Mouse (Mus musculus) neural tube, embryonic 13.5 days (tissue): ENCODE data around the gene Gps2. TPM values are rescaled to one million over a fixed set of nuclear protein-coding genes. Genes with fewer than 3 reads are reported as not detected.

Experiments used
- ATAC-seq: fragments of 200-750 bp; cut with Nextera tagmentation; 2 replicates; pipeline ENCODE4 v1.8.0; 2017; ENCODE audit warnings: low read depth, mild to moderate bottlenecking, moderate TSS enrichment, moderate library complexity
- H3K27ac ChIP-seq: fragments of 300-500 bp; sonication (generic); replicated peaks from 2 replicates; pipeline ENCODE4 v1.5.1; 2015; ENCODE audit warnings: moderate library complexity, mild to moderate bottlenecking, inconsistent platforms
- H3K27me3 ChIP-seq: fragments of 300-500 bp; sonication (generic); 2 replicates; pipeline ENCODE4 v1.6.1; 2015; ENCODE audit warnings: mild to moderate bottlenecking, inconsistent platforms
- H3K36me3 ChIP-seq: fragments of 300-500 bp; sonication (generic); 2 replicates; pipeline ENCODE4 v1.6.1; 2015; ENCODE audit warnings: mild to moderate bottlenecking, inconsistent platforms
- H3K4me1 ChIP-seq: fragments of 300-500 bp; sonication (generic); replicated peaks from 2 replicates; pipeline ENCODE4 v1.6.1; 2015; ENCODE audit warnings: inconsistent platforms
- H3K4me2 ChIP-seq: fragments of 300-500 bp; sonication (generic); 2 replicates; pipeline ENCODE4 v1.6.1; 2015; ENCODE audit warnings: inconsistent platforms, mild to moderate bottlenecking, moderate library complexity
- H3K4me3 ChIP-seq: fragments of 300-500 bp; sonication (generic); 2 replicates; pipeline ENCODE4 v1.5.1; 2015; ENCODE audit warnings: mild to moderate bottlenecking, inconsistent platforms
- H3K9ac ChIP-seq: fragments of 300-500 bp; sonication (generic); 2 replicates; pipeline ENCODE4 v1.6.1; 2015; ENCODE audit warnings: moderate library complexity, mild to moderate bottlenecking, inconsistent platforms
- H3K9me3 ChIP-seq: fragments of 300-500 bp; sonication (generic); 2 replicates; pipeline ENCODE4 v1.6.1; 2016; ENCODE audit warnings: inconsistent platforms
- WGBS: fragments of 180-500 bp; shearing (Covaris S2); methylation state at CpG from one replicate; pipeline ENCODE4 v1.1.7; 2015; 5-methylcytosine and 5-hydroxymethylcytosine counted together
- polyA plus RNA-seq: library from polyadenylated mRNA; unstranded; fragments of >200 nt; fragmentation: Nextera tagmentation; extraction: Ambion mirVana; gene quantifications from 2 replicates; pipeline ENCODE4 v1.2.1, GENCODE M21; 2015

The Gps2 gene
- polyA plus RNA-seq, 1 experiment from 2014 or later = 76.5 TPM

GRCm38 (mm10) chr11:69878952-69879351 is 34.7 kb upstream of the Gps2 start:
- 89% methylated on average over 6 of the region's 6 CpGs for WGBS
- ATAC-seq = no peak
- Histone ChIP-seq H3K4me1 (peaks cover 41% of the 10 kb centered on the region), H3K9me3 (no peaks in the 10 kb centered on the region), H3K27me3 (peaks cover 15% of the 10 kb centered on the region), H3K4me3 (no peak overlapping the region), H3K9ac (no peak overlapping the region), H3K36me3 (no peaks in the 10 kb centered on the region), H3K4me2 (peak overlapping the region; percentile 74), H3K27ac (no peak overlapping the region)

DNA sequence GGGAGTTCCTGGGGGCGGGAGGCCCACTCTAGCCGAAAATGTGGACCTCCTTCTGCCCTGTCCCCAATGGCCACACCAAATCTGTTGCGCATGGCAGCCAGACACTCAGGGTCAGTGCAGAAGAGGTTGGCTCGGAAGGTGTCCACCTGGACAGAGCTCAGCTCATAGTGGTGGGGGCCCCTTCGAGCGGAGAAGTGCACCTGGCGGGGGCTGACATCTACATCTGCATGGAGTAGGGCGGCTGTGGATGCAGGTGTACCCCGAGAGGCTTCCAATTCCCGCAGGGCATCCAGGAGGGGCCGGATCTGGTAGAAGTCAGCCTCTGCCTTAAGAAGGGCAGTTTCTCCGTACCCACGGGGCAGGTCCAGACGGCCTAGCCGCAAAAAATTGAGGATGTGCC is 34.0 kb upstream of the Gps2 start:
- 55% methylated on average over 15 of the region's 15 CpGs for WGBS
- H3K4me2 ChIP-seq = peak overlapping the region; percentile 74
- H3K36me3 ChIP-seq = no peaks in the 10 kb centered on the region
- H3K9ac ChIP-seq = peak overlapping the region; percentile 65; the same call in 1 of the 2 replicates
- peaks cover 41% of the 10 kb centered on the region for H3K4me1 ChIP-seq
- no peak for ATAC-seq
- H3K27me3 ChIP-seq = peaks cover 15% of the 10 kb centered on the region
- no peak overlapping the region for H3K27ac ChIP-seq
- no peaks in the 10 kb centered on the region for H3K9me3 ChIP-seq
- peak overlapping the region; percentile 42 for H3K4me3 ChIP-seq

DNA sequence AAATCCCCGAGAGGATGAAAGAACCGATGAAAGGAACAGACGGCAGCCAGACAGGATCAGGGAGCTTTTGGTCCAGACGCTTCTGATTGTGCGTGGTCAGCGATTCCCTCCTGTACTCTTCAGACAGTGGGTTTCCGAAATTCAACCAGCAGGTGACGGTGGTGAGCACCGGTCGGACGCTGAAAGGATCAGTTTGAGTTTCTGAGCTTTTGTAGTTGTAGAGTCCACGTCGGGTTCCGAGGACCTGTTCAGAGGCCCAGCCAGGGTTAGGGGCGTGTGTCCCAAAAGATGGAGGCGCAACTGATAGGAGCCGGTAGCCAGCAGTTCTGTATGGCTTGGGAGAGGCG is 33.2 kb upstream of the Gps2 start:
- Histone ChIP-seq H3K27me3 (peaks cover 15% of the 10 kb centered on the region), H3K9me3 (no peaks in the 10 kb centered on the region), H3K9ac (peak overlapping the region; percentile 65), H3K4me2 (peak overlapping the region; percentile 74), H3K4me1 (peaks cover 41% of the 10 kb centered on the region), H3K36me3 (no peaks in the 10 kb centered on the region), H3K27ac (peak overlapping the region; percentile 72; the same call in 1 of the 2 replicates), H3K4me3 (peak overlapping the region; percentile 42)
- ATAC-seq = peak; percentile 17
- WGBS = under 1% methylated on average over 18 of the region's 18 CpGs

DNA sequence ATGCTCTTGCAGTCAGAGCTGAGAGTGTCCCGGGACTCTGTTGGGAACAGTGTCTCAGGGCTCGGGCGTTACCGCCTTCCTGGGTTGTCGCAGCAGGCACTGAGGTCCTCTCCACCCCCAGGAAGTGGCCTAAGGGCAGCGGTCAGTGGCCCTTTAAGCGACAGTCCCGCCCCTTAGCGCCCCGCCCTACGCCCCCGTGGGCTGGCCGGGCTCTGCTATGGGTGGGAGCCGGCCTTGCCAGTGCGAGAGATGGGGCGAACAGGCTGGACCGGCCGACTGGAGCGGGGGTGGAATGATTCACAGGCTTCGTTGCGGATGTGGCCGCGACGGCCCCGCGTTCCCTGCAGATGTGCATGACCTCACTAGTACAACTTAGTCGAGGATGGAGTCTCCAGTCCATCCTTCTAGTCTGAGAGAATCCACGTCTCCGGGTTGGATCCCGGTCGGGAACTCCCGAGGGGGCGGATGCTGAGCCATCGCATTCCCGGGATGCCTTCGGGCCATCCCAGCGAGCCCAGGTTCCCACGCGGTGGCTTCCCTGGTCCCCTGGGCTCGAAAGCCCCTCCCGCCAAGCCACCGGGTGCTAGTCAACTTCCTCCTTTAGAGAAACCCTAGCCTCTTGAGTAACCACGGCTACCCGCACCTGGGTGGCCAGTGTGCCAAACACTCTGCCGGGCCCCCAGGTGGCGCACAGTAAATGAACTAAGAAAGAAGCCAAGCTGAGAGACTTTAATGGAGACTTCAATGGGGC is 32.7 kb upstream of the Gps2 start, which contains the start of gene Kctd11:
TSS of gene Kctd11 (minus strand) at position 554 of the 751 bp plus-strand sequence.
- H3K4me1 ChIP-seq = peaks cover 41% of the 10 kb centered on the region
- ATAC-seq = peak; percentile 76
- no peaks in the 10 kb centered on the region for H3K36me3 ChIP-seq
- peak within 1 kb of the TSS; percentile 65 for H3K9ac ChIP-seq
- peak within 1 kb of the TSS; percentile 74 for H3K4me2 ChIP-seq
- H3K4me3 ChIP-seq = peak within 1 kb of the TSS; percentile 42
- H3K9me3 ChIP-seq = no peaks in the 10 kb centered on the region
- peak within 1 kb of the TSS; percentile 72 for H3K27ac ChIP-seq
- peaks cover 15% of the 10 kb centered on the region for H3K27me3 ChIP-seq
- WGBS = under 1% methylated on average over 46 of the region's 46 CpGs

DNA sequence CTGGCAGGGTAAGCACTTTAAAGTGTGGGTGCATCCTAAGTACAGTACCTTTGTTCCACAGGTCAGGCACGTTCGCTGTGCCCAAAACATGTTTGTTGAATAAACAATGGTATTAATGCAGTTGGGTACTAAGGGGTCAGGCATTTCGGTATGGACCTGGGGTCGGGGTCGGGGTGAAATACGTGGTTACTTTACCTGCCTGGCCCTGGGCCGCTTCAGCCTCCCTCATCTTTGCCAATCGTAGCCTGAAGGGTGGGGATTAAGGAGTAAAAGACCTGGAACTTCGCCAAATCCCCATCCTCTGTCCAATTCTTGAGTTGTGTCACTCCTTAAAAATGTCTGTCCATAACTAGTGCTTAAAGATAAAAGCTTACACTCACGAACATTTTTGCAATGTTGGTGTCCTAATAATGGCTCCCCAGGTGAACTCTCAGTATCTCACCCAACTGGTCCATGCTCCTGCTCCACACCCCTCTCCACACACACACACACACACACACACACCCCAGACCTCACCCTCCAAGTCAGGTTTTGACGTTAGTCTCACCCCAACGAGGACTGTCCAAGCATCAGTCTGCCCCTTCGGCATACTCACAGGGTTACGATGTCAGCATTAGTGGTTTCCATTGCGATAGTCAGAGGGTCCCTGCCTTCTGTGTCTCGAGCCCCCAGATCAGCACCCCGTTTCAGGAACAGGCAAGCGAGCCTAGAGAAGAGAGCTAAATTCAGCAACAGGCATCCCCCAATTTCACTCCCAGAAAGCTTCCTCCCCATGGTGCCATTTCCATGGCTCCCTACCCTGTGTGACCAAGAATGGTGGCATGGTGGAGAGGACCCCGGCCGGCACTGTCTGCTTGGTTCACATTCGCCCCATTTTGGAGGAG is 31.7 kb upstream of the Gps2 start:
- Histone ChIP-seq H3K27me3 (peaks cover 15% of the 10 kb centered on the region), H3K4me1 (peaks cover 40% of the 10 kb centered on the region), H3K27ac (peak overlapping the region; percentile 72; the same call in 1 of the 2 replicates), H3K4me3 (peak overlapping the region; percentile 42), H3K9ac (peak overlapping the region; percentile 65), H3K36me3 (no peaks in the 10 kb centered on the region), H3K9me3 (no peaks in the 10 kb centered on the region), H3K4me2 (peak overlapping the region; percentile 74)
- 63% methylated on average over 21 of the region's 21 CpGs for WGBS
- no peak for ATAC-seq

- no peak overlapping the region for H3K4me3 ChIP-seq
- H3K9ac ChIP-seq = no peak overlapping the region
- H3K27me3 ChIP-seq = peaks cover 15% of the 10 kb centered on the region
- no peak overlapping the region for H3K27ac ChIP-seq
- 65% methylated on average over 4 of the region's 4 CpGs for WGBS
- no peaks in the 10 kb centered on the region for H3K9me3 ChIP-seq
- no peaks in the 10 kb centered on the region for H3K36me3 ChIP-seq
- ATAC-seq = no peak
- H3K4me1 ChIP-seq = peaks cover 32% of the 10 kb centered on the region
- no peak overlapping the region for H3K4me2 ChIP-seq
Observed at GRCm38 (mm10) chr11:69883066-69883465, 30.6 kb upstream of the Gps2 start.

- Histone ChIP-seq H3K36me3 (no peaks in the 10 kb centered on the region), H3K27ac (no peak overlapping the region), H3K4me1 (peaks cover 28% of the 10 kb centered on the region), H3K27me3 (peaks cover 15% of the 10 kb centered on the region), H3K9ac (no peak overlapping the region), H3K4me3 (no peak overlapping the region), H3K4me2 (no peak overlapping the region), H3K9me3 (no peaks in the 10 kb centered on the region)
- ATAC-seq = no peak
- 86% methylated on average over 8 of the region's 8 CpGs for WGBS
Observed at GRCm38 (mm10) chr11:69883527-69884151, 30.0 kb upstream of the Gps2 start.

DNA sequence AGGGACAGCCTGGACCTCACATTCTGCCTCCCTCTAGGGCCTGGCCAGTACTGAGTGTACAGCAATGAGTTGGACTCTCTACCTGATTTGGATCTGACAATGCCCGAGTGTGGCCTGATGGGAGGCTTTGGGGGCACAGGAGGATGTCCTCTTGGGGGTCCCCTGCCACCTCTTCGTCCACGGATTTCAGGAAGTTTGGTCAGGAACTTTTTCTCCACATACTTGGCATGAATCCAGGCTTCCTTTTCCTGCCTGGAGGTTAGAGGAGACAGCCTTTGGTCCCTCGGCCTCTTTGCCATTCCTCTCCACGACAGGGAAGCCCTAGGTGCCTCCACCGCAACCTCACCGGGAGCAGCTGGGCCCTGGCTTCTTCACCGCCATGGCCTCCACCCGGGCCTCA is 29.4 kb upstream of the Gps2 start:
- no peak overlapping the region for H3K27ac ChIP-seq
- ATAC-seq = no peak
- no peak overlapping the region for H3K4me3 ChIP-seq
- H3K9me3 ChIP-seq = no peaks in the 10 kb centered on the region
- 77% methylated on average over 9 of the region's 9 CpGs for WGBS
- no peaks in the 10 kb centered on the region for H3K36me3 ChIP-seq
- H3K27me3 ChIP-seq = peaks cover 14% of the 10 kb centered on the region
- no peak overlapping the region for H3K9ac ChIP-seq
- peaks cover 26% of the 10 kb centered on the region for H3K4me1 ChIP-seq
- no peak overlapping the region for H3K4me2 ChIP-seq

DNA sequence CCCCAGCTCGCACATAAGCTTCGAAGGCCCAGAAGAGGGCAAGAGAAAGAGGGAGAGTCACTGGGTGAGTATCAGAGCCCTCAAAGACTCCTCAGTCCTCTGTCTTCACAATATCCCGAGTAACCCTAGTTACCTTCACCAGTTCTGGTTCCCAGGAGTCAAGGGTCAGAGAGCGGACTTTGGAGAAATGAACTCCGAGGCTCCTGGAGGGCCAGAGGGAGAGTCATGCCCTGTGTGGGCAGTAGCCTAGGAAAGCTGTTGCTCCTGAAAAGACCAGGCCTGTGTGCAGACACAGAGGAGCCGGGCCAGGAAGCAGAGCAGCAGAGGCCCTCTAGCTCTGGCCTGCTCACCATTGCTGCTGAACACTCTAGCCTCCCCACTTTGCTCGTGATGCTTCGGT is 29.0 kb upstream of the Gps2 start:
- WGBS = 81% methylated on average over 8 of the region's 8 CpGs
- H3K36me3 ChIP-seq = no peaks in the 10 kb centered on the region
- H3K9ac ChIP-seq = no peak overlapping the region
- peaks cover 10% of the 10 kb centered on the region for H3K27me3 ChIP-seq
- no peak for ATAC-seq
- no peak overlapping the region for H3K4me2 ChIP-seq
- H3K27ac ChIP-seq = no peak overlapping the region
- no peaks in the 10 kb centered on the region for H3K9me3 ChIP-seq
- H3K4me1 ChIP-seq = peaks cover 22% of the 10 kb centered on the region
- no peak overlapping the region for H3K4me3 ChIP-seq

GRCm38 (mm10) chr11:69886907-69887635 is 26.6 kb upstream of the Gps2 start:
- WGBS = 78% methylated on average over 8 of the region's 8 CpGs
- no peak overlapping the region for H3K27ac ChIP-seq
- H3K4me3 ChIP-seq = no peak overlapping the region
- ATAC-seq = no peak
- H3K4me1 ChIP-seq = peaks cover 5% of the 10 kb centered on the region; the same call in 1 of the 2 replicates
- H3K4me2 ChIP-seq = no peak overlapping the region
- H3K36me3 ChIP-seq = no peaks in the 10 kb centered on the region
- H3K9ac ChIP-seq = no peak overlapping the region
- no peaks in the 10 kb centered on the region for H3K9me3 ChIP-seq
- peaks cover 2% of the 10 kb centered on the region; the same call in 1 of the 2 replicates for H3K27me3 ChIP-seq

- H3K27me3 ChIP-seq = no peaks in the 10 kb centered on the region
- no peak; the same call in 1 of the 2 replicates for ATAC-seq
- H3K27ac ChIP-seq = no peak overlapping the region
- H3K9ac ChIP-seq = no peak overlapping the region
- no peaks in the 10 kb centered on the region for H3K36me3 ChIP-seq
- WGBS = 71% methylated on average over 4 of the region's 4 CpGs
- H3K4me2 ChIP-seq = no peak overlapping the region
- no peaks in the 10 kb centered on the region for H3K9me3 ChIP-seq
- peaks cover 5% of the 10 kb centered on the region; the same call in 1 of the 2 replicates for H3K4me1 ChIP-seq
- no peak overlapping the region for H3K4me3 ChIP-seq
Observed at GRCm38 (mm10) chr11:69891482-69891881, 22.2 kb upstream of the Gps2 start.
